Mouse (Mus musculus) forebrain, embryonic 10.5 days (tissue): ENCODE measurements around the gene Clec16a. TPM values are rescaled to one million over a fixed set of nuclear protein-coding genes. Genes with fewer than 3 reads are reported as not detected.
A peak's percentile ranks its signal among the peaks of the same experiment; 100 is the strongest.

Experiments used
- DNase-seq: peaks from one replicate; pipeline ENCODE4 v3.0.0-alpha.2; 2017; ENCODE audit warnings: low spot score; ENCODE audit errors: extremely low spot score
- H3K27ac ChIP-seq: fragments of 300-500 bp; sonication (generic); 2 replicates; pipeline ENCODE4 v1.5.1; 2016; ENCODE audit warnings: mild to moderate bottlenecking
- H3K27me3 ChIP-seq: fragments of 300-500 bp; sonication (generic); 2 replicates; pipeline ENCODE4 v1.6.1; 2016; ENCODE audit warnings: mild to moderate bottlenecking; ENCODE audit not compliant: poor library complexity, severe bottlenecking
- H3K36me3 ChIP-seq: fragments of 300-500 bp; sonication (generic); replicated peaks from 2 replicates; pipeline ENCODE4 v1.6.1; 2016; ENCODE audit warnings: mild to moderate bottlenecking, moderate library complexity
- H3K4me1 ChIP-seq: fragments of 300-500 bp; sonication (generic); 2 replicates; pipeline ENCODE4 v1.6.1; 2016
- H3K4me3 ChIP-seq: fragments of 300-500 bp; sonication (generic); 2 replicates; pipeline ENCODE4 v1.5.1; 2016; ENCODE audit warnings: mild to moderate bottlenecking, moderate library complexity
- H3K9me3 ChIP-seq: fragments of 300-500 bp; sonication (generic); 2 replicates; pipeline ENCODE4 v1.6.1; 2016; ENCODE audit warnings: mild to moderate bottlenecking, moderate library complexity
- WGBS: fragments of 180-500 bp; shearing (Covaris S2); methylation state at CpG from one replicate; pipeline ENCODE4 v1.1.7; 2016; 5-methylcytosine and 5-hydroxymethylcytosine counted together
- polyA plus RNA-seq: library from polyadenylated mRNA; unstranded; fragments of >200 nt; fragmentation: Nextera tagmentation; extraction: Ambion mirVana; gene quantifications from 2 replicates; pipeline ENCODE4 v1.2.1, GENCODE M21; 2016

The Clec16a gene
- polyA plus RNA-seq, 1 experiment from 2014 or later, result 29.7 TPM

DNA sequence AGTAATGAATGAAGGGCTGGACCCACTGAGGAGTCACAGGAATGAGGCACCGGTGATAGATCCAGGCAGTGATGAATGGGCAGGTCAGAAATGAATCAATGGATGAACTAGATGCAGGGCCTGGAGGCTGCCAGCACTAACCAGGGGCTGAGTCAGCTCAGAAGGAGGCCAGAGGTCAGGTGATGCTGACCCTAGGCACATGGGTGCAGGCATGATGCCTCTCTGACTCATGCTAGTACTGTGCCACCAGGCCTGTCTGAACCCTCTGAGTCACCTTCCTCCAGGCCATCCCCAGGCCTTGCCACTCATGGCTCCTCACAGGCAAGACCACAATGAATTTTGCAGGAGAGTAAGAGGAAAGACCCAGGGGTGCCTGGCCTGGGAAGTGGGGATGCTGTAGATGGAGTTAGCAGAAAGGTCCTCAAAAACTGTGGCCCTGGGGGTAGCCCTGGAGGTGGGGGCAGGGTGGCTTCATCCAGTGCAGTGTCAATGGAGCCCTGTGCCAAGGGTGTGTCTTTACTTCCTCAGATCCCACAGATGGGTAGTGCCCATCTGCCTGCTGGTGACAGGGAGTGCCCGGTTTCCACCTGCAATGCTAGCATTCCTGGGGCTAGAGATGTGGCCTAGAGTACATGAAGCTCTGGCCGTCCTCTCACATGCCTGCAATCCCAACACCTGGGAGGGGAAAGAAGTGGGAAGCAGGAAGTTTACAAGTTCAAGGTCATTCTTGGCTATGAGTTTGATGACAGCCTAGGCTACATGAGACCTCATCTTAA is 209.6 kb downstream of the Clec16a start:
- Histone ChIP-seq H3K27me3 (no peaks in the 10 kb centered on the region), H3K27ac (no peak overlapping the region), H3K36me3 (no peaks in the 10 kb centered on the region), H3K4me1 (no peaks in the 10 kb centered on the region), H3K9me3 (no peaks in the 10 kb centered on the region), H3K4me3 (no peak overlapping the region)
- DNase-seq, result no peak
- 87% methylated on average over 3 of the region's 3 CpGs for WGBS

DNA sequence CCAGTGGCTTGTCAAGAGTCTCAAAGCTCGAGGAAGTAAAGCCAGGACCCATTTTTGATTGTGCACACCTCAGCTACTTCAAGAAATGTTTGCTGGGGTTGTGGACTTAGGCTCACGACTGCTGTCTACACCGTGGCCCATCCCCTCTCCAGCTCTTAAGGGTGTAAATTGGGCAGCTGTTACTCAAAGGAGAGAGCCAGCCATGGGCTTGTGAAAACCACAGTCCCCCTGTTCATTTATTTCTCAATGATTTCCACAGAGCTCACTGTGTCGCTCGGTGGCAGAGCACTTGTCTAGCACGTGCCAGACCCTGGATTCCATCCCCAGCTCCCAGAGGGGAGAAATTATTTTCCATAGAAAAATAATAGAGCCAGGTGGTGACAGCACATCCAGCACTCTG is 211.0 kb downstream of the Clec16a start:
- 79% methylated on average over 6 of the region's 6 CpGs for WGBS
- Histone ChIP-seq H3K4me1 (0 out of 2 replicates have a peak, but pooled peaks cover under 1% of the 10 kb centered on the region), H3K36me3 (no peaks in the 10 kb centered on the region), H3K4me3 (no peak overlapping the region), H3K27me3 (no peaks in the 10 kb centered on the region), H3K27ac (no peak overlapping the region), H3K9me3 (no peaks in the 10 kb centered on the region)
- DNase-seq, result no peak

DNA sequence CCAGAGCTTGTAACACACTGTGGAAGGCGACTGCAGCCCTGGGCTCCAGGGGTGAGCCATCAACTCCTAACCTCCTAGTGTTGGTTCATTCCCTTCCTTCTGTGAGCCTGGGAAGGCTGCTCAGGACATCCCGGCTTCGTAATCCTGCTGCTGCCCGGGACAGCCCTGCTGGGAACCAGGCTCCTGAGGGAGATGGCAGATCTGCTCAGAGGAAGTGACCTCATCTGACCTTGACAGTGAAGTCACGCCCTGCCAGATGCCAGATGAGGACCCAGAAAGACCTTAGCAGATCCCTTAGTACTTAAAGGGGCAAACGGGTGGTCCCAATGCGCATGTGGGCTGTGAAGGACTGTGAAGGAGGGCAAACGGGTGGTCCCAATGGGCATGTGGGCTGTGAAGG is 216.0 kb downstream of the Clec16a start:
- no peak overlapping the region for H3K4me3 ChIP-seq
- 71% methylated on average over 8 of the region's 8 CpGs for WGBS
- H3K4me1 ChIP-seq, result 0 out of 2 replicates have a peak, but pooled peaks cover 4% of the 10 kb centered on the region
- no peaks in the 10 kb centered on the region for H3K9me3 ChIP-seq
- no peaks in the 10 kb centered on the region for H3K36me3 ChIP-seq
- H3K27me3 ChIP-seq, result no peaks in the 10 kb centered on the region
- DNase-seq, result no peak
- no peak overlapping the region for H3K27ac ChIP-seq

DNA sequence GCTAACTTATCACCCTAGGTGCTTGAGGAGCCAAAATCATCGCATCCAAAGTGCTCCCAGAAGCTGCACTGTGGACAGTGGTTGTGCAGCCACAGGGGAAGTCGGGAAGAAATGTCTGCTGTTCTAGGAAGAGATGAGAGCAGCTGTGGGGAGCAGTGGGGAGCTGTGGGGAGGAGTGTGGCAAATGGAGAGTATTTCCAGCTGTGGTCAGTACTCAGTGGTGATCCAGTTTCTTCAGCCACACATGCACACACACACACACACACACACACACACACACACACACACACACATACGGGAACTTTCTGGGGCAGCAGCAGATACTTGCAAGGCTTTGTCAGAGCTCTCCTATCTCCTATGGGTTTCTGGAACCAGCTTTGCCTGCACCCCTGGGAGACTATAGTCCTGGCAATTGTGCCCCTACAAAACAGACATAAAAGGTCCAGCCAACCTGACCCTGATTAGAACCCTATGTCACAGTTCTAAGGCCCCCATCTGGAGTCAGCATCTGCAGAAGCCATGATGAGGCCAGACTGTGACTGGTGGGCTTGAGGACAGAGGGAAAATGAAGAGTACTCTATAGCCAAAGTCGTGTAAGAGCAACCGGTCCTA is 217.5 kb downstream of the Clec16a start:
- Histone ChIP-seq H3K27me3 (no peaks in the 10 kb centered on the region), H3K9me3 (no peaks in the 10 kb centered on the region), H3K4me1 (0 out of 2 replicates have a peak, but pooled peaks cover 4% of the 10 kb centered on the region), H3K4me3 (no peak overlapping the region), H3K36me3 (no peaks in the 10 kb centered on the region), H3K27ac (no peak overlapping the region)
- WGBS, result 78% methylated on average over 5 of the region's 5 CpGs
- no peak for DNase-seq

DNA sequence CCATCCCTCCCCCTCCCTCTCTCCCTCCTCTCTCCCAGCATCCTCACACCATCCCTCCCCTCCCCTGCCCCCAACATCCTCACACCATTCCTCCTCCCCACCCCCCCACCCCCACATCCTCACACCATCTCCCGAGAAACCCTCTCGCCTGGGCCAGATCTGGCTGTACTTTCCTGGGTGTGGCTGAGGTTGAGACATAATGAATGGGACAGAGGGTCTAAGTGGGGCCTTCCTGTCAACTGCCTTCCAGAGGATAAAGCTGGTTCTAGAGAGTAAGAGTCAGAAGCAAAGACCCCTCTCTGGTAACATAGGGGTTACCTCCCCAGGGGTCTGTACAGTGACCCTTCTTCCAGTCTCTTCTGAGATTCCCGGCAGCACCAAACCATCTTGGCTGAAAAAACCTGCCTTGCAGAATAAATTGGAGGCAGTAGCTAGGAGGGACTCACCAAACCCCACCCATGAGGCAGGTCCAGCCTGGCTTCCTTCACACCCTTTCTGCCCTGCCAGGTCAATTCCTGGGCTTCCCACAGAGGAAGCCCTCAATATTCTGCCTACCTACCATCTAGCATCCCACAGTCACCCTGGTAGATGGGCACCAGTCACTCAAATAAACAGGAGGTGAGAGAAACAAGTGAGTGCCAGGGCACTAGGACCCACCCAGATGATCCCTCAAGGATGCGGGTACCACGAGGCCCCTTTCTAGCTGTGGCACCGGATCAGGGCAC is 218.6 kb downstream of the Clec16a start:
- Histone ChIP-seq H3K27ac (no peak overlapping the region), H3K4me3 (no peak overlapping the region), H3K36me3 (no peaks in the 10 kb centered on the region), H3K9me3 (no peaks in the 10 kb centered on the region), H3K4me1 (0 out of 2 replicates have a peak, but pooled peaks cover 4% of the 10 kb centered on the region), H3K27me3 (no peaks in the 10 kb centered on the region)
- DNase-seq, result no peak
- WGBS, result 73% methylated on average over 6 of the region's 6 CpGs

DNA sequence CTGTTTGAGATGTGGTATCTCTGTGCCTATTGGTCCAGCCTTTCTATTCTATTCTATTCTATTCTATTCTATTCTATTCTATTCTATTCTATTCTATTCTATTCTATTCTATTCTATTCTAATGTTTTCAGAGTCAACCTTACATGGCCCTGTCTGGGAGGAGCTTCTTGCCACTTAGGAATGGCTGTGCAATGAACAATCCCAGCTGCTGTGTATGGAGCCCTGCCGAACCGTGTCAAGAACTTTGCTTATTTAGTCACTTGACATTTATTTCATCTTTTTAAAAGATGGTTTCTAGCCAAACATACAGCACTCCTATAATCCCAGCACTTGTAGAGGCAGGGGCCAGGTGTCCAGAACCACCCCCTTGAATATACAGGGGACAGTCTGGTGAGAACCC is 219.2 kb downstream of the Clec16a start:
- DNase-seq, result no peak
- H3K27me3 ChIP-seq, result no peaks in the 10 kb centered on the region
- H3K36me3 ChIP-seq, result no peaks in the 10 kb centered on the region
- no peaks in the 10 kb centered on the region for H3K9me3 ChIP-seq
- H3K4me3 ChIP-seq, result no peak overlapping the region
- no peak overlapping the region for H3K27ac ChIP-seq
- 78% methylated on average over 2 of the region's 2 CpGs for WGBS
- 0 out of 2 replicates have a peak, but pooled peaks cover 4% of the 10 kb centered on the region for H3K4me1 ChIP-seq

DNA sequence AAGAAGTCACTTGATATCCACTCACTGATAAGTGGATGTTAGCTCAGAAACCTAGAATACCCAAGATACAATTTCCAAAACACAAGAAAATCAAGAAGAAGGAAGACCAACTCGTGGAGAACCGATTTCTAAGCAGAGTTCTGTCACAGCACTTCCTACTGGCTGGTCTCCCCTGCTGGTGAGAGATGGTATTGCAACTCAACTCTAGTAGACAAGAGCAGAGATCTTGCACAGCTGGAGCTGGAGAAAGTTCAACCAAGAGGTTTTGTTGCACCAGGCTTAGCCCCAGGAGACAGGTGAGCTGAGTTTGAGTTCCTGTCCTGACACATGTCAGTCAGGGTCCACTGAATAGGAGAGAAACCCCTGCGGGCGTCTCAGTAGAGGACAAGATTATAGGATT is 222.0 kb downstream of the Clec16a start:
- peak; percentile 57 for DNase-seq
- WGBS, result 42% methylated on average over 4 of the region's 4 CpGs
- Histone ChIP-seq H3K9me3 (no peaks in the 10 kb centered on the region), H3K27ac (no peak overlapping the region), H3K36me3 (no peaks in the 10 kb centered on the region), H3K4me1 (peaks cover 10% of the 10 kb centered on the region; the same call in 1 of the 2 replicates), H3K4me3 (no peak overlapping the region), H3K27me3 (no peaks in the 10 kb centered on the region)

DNA sequence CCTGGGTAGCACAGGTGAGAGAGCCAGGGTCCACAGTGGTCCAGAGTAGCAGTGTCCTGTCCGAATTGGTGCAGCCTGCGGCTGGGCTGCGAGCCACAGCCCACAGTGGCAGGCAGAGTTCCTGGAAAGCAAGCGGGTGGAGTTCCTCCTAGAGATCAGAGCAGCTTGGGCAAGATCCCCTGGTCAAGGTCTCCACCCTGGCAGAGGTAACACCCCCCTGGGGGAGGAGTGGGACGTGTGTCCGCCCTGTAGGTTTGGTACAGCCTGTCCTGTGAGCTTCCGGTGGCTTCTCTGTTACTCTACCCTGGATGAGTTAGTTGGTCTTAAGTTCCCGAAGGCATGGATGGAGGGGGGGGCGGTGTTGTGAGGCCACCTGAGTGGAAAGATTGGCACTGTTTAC is 223.7 kb downstream of the Clec16a start:
- 69% methylated on average over 9 of the region's 9 CpGs for WGBS
- Histone ChIP-seq H3K4me1 (peaks cover 10% of the 10 kb centered on the region; the same call in 1 of the 2 replicates), H3K4me3 (no peak overlapping the region), H3K27me3 (no peaks in the 10 kb centered on the region), H3K27ac (no peak overlapping the region), H3K9me3 (no peaks in the 10 kb centered on the region), H3K36me3 (no peaks in the 10 kb centered on the region)
- no peak for DNase-seq

DNA sequence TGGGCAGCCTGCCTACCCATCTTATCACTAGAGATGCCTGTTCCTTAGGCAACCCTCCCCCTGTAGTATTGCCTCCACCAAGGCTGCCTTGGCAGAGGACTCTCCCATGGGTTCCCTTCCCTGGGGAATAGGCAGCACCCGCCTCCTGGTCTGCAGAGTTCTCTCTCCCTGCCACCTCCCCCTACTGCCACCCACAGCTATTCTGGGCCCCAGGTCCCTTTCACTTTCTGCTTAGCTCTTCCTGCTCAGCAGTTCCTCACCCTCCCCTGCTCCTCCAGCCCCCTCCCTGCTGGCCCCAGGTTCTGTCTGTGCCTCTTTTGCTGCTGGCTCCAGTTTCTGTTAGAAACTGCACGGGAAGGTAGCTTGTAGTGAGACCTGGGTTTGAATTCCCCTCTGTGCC is 224.5 kb downstream of the Clec16a start:
- H3K4me3 ChIP-seq, result no peak overlapping the region
- 39% methylated on average over 2 of the region's 2 CpGs for WGBS
- DNase-seq, result no peak

DNA sequence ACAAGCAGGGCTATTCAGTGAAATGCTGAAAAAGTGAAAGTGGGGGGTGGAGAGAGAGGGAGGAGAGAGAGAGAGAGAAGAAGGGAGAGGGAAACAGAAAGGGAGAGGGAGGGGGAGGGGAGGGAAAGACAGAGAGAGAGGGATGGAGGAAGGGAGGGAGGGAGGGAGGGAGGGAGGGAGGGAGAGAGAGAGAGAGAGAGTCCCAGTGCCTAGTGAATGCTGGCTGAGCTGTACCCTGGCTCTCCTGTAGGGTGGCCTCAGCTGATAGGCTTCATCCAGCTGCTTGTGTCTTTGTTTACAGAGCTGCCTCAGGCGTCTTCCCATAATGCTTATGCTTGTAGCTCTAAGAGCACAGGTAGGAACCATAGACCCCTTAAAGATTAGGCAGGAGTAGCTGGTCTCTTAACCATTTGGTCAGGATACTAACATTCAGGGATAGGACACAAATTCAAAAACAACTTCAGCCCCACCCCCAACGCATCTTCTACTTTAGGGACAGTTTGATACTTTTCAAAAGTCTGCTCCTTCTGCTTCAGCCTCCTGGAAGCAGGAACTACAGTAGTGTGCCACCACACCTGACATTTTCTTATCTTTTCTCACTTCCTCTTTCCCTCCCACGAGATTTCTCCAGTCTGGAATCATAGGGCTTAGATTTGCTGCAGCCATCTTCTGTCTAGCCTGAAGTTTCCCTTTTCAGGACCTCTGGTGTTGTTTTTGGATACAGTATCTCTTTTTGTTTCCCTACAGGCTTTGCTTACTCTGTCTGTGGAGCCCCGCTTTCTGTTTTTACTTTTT is 225.6 kb downstream of the Clec16a start:
- 60% methylated on average over 4 of the region's 4 CpGs for WGBS
- DNase-seq, result no peak
- Histone ChIP-seq H3K4me1 (peaks cover 10% of the 10 kb centered on the region; the same call in 1 of the 2 replicates), H3K27me3 (no peaks in the 10 kb centered on the region), H3K4me3 (no peak overlapping the region), H3K9me3 (no peaks in the 10 kb centered on the region), H3K36me3 (no peaks in the 10 kb centered on the region), H3K27ac (no peak overlapping the region)

More for the DNA sequence above, 224.5 kb downstream of the Clec16a start:
- no peaks in the 10 kb centered on the region for H3K36me3 ChIP-seq
- no peaks in the 10 kb centered on the region for H3K27me3 ChIP-seq
- no peaks in the 10 kb centered on the region for H3K9me3 ChIP-seq
- peaks cover 10% of the 10 kb centered on the region; the same call in 1 of the 2 replicates for H3K4me1 ChIP-seq
- no peak overlapping the region for H3K27ac ChIP-seq

DNA sequence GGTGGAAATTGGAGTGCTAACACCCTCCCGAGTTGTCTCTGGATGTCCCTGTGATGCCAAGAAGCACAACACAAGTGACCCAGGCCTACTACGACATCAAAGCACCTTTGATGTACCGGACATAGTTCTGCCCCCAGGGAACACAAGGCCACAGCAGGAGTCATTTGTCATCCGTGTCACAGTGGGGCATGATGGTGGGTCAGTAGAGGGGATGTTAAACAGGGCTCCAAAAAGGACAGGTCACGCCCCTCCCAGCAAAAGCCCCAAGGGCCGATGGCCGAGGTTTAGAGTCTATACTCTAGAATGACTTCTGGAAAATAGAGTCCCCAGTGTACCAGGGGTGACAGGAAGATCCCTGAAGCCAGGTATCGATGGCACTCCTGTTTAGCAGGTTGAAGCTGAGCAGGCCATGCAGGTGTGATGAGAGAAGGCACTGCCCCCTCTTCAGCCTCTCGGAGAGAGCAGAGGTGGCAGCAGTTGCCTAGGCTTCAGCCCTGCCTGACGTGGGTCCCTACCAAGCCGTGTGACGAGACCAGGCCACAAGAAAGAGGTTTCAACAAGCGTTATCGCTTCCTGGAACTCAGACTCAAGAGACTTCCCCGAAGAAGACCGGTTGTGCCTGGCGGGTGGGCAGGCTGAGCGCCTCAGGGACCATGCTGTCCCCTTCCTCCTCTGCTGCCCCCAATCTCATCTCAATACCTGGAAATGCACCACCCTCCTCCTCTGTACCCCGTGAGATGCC is 226.8 kb downstream of the Clec16a start:
- Histone ChIP-seq H3K27me3 (no peaks in the 10 kb centered on the region), H3K4me1 (peaks cover 14% of the 10 kb centered on the region), H3K27ac (0 out of 2 replicates have a peak overlapping the region, but pooled peaks have one; percentile 8), H3K4me3 (no peak overlapping the region), H3K36me3 (no peaks in the 10 kb centered on the region), H3K9me3 (no peaks in the 10 kb centered on the region)
- WGBS, result 68% methylated on average over 19 of the region's 19 CpGs
- no peak for DNase-seq

DNA sequence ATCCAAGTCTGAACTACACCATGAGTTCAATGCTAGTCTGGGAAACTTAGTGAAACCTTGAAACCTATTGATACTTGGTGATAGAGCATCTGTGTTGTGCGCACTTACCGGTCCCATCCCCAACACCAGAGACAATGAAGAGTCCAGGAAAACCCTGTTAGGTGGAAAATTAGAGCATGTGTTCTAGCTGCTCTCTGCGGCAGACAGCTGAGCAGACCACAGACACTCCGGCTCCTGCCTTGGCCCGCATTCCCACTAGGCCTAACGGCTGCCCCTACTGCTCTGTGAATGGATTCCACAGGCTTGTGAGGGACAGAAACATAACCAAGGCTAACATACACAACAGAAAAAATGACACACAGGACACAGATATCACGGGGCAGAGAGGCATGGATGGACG is 228.4 kb downstream of the Clec16a start:
- WGBS, result 91% methylated on average over 8 of the region's 8 CpGs
- Histone ChIP-seq H3K27ac (no peak overlapping the region), H3K27me3 (no peaks in the 10 kb centered on the region), H3K4me1 (peaks cover 14% of the 10 kb centered on the region), H3K36me3 (no peaks in the 10 kb centered on the region), H3K4me3 (no peak overlapping the region), H3K9me3 (no peaks in the 10 kb centered on the region)
- DNase-seq, result no peak
